Mouse (Mus musculus): ENCODE results near the gene 3110082I17Rik. TPM values are rescaled to one million over a fixed set of nuclear protein-coding genes. Genes with fewer than 3 reads are reported as not detected.
A peak's percentile ranks its signal among the peaks of the same experiment; 100 is the strongest.

Gene 3110082I17Rik
- polyA plus RNA-seq, 1 experiment, result 6.2 TPM

- H3K27ac ChIP-seq (ENCODE audit: insufficient read depth, low read depth, low read length), result no peak overlapping the region
- H3K36me3 ChIP-seq (ENCODE audit: control insufficient read depth, insufficient read depth, low read length), result no peaks in the 10 kb centered on the region
- H3K4me1 ChIP-seq (ENCODE audit: control insufficient read depth, insufficient read depth, insufficient read length, low read length), result 0 out of 2 replicates have a peak, but pooled peaks cover 3% of the 10 kb centered on the region
- no peak overlapping the region for H3K4me3 ChIP-seq (ENCODE audit: low read depth, low read length)
- 14% methylated on average over 5 of the region's 5 CpGs for WGBS
- TF ChIP-seq POLR2A (IDR thresholded peaks at IDR 0.05; ENCODE audit: low read depth, low read length) (no peak), CTCF (IDR thresholded peaks at IDR 0.05; ENCODE audit: extremely low read depth, insufficient read length, insufficient replicate concordance, low read depth, low read length) (no peak)
- no peaks in the 10 kb centered on the region for H3K27me3 ChIP-seq (ENCODE audit: control insufficient read depth, insufficient read depth, low read length)
These were observed 33.4 kb upstream of the 3110082I17Rik start for GRCm38 (mm10) chr5:139493690-139494089.

- H3K4me3 ChIP-seq (ENCODE audit: low read depth, low read length), result no peak overlapping the region
- WGBS, result 76% methylated on average over 8 of the region's 8 CpGs
- H3K4me1 ChIP-seq (ENCODE audit: control insufficient read depth, insufficient read depth, insufficient read length, low read length), result 0 out of 2 replicates have a peak, but pooled peaks cover 3% of the 10 kb centered on the region
- no peak overlapping the region for H3K27ac ChIP-seq (ENCODE audit: insufficient read depth, low read depth, low read length)
- no peaks in the 10 kb centered on the region for H3K36me3 ChIP-seq (ENCODE audit: control insufficient read depth, insufficient read depth, low read length)
- H3K27me3 ChIP-seq (ENCODE audit: control insufficient read depth, insufficient read depth, low read length), result no peaks in the 10 kb centered on the region
- TF ChIP-seq CTCF (IDR thresholded peaks at IDR 0.05; ENCODE audit: extremely low read depth, insufficient read length, insufficient replicate concordance, low read depth, low read length) (no peak), POLR2A (IDR thresholded peaks at IDR 0.05; ENCODE audit: low read depth, low read length) (no peak)
These were observed 31.0 kb upstream of the 3110082I17Rik start for GRCm38 (mm10) chr5:139491348-139491747.

- Histone ChIP-seq H3K27ac (ENCODE audit: insufficient read depth, low read depth, low read length) (no peak overlapping the region), H3K4me3 (ENCODE audit: low read depth, low read length) (no peak overlapping the region), H3K4me1 (ENCODE audit: control insufficient read depth, insufficient read depth, insufficient read length, low read length) (0 out of 2 replicates have a peak, but pooled peaks cover 2% of the 10 kb centered on the region), H3K36me3 (ENCODE audit: control insufficient read depth, insufficient read depth, low read length) (no peaks in the 10 kb centered on the region), H3K27me3 (ENCODE audit: control insufficient read depth, insufficient read depth, low read length) (no peaks in the 10 kb centered on the region)
- 69% methylated on average over 11 of the region's 11 CpGs for WGBS
- TF ChIP-seq CTCF (IDR thresholded peaks at IDR 0.05; ENCODE audit: extremely low read depth, insufficient read length, insufficient replicate concordance, low read depth, low read length), result no peak
- TF ChIP-seq POLR2A (IDR thresholded peaks at IDR 0.05; ENCODE audit: low read depth, low read length), result no peak
These were observed 29.8 kb upstream of the 3110082I17Rik start for GRCm38 (mm10) chr5:139490131-139490530.

- Histone ChIP-seq H3K27me3 (ENCODE audit: control insufficient read depth, insufficient read depth, low read length) (no peaks in the 10 kb centered on the region), H3K4me3 (ENCODE audit: low read depth, low read length) (peak within 1 kb of the TSS; percentile 88), H3K27ac (ENCODE audit: insufficient read depth, low read depth, low read length) (peak within 1 kb of the TSS; percentile 82), H3K4me1 (ENCODE audit: control insufficient read depth, insufficient read depth, insufficient read length, low read length) (peaks cover 4% of the 10 kb centered on the region; the same call in 1 of the 2 replicates), H3K36me3 (ENCODE audit: control insufficient read depth, insufficient read depth, low read length) (peaks cover 18% of the 10 kb centered on the region)
- TF ChIP-seq POLR2A (IDR thresholded peaks at IDR 0.05; ENCODE audit: low read depth, low read length) (peak; percentile 69), CTCF (IDR thresholded peaks at IDR 0.05; ENCODE audit: extremely low read depth, insufficient read length, insufficient replicate concordance, low read depth, low read length) (no peak)
- under 1% methylated on average over 42 of the region's 42 CpGs for WGBS
These were observed 24.0 kb upstream of the 3110082I17Rik start, which contains the start of gene Zfand2a for GRCm38 (mm10) chr5:139484185-139484814. Gene Zfand2a, minus strand, starts transcription at chr5:139484549.

GRCm38 (mm10) chr5:139483171-139483848 is 23.0 kb upstream of the 3110082I17Rik start:
- Histone ChIP-seq H3K4me1 (ENCODE audit: control insufficient read depth, insufficient read depth, insufficient read length, low read length) (peaks cover 4% of the 10 kb centered on the region; the same call in 1 of the 2 replicates), H3K27me3 (ENCODE audit: control insufficient read depth, insufficient read depth, low read length) (no peaks in the 10 kb centered on the region), H3K36me3 (ENCODE audit: control insufficient read depth, insufficient read depth, low read length) (peaks cover 23% of the 10 kb centered on the region), H3K27ac (ENCODE audit: insufficient read depth, low read depth, low read length) (no peak overlapping the region), H3K4me3 (ENCODE audit: low read depth, low read length) (peak overlapping the region; percentile 88)
- whole genome bisulfite sequencing, result 45% methylated on average over 14 of the region's 14 CpGs
- no peak for TF ChIP-seq CTCF (IDR thresholded peaks at IDR 0.05; ENCODE audit: extremely low read depth, insufficient read length, insufficient replicate concordance, low read depth, low read length)
- TF ChIP-seq POLR2A (IDR thresholded peaks at IDR 0.05; ENCODE audit: low read depth, low read length), result no peak

GRCm38 (mm10) chr5:139480406-139480805 is 20.1 kb upstream of the 3110082I17Rik start:
- Histone ChIP-seq H3K27ac (ENCODE audit: insufficient read depth, low read depth, low read length) (no peak overlapping the region), H3K27me3 (ENCODE audit: control insufficient read depth, insufficient read depth, low read length) (no peaks in the 10 kb centered on the region), H3K4me3 (ENCODE audit: low read depth, low read length) (no peak overlapping the region), H3K4me1 (ENCODE audit: control insufficient read depth, insufficient read depth, insufficient read length, low read length) (peaks cover 4% of the 10 kb centered on the region; the same call in 1 of the 2 replicates), H3K36me3 (ENCODE audit: control insufficient read depth, insufficient read depth, low read length) (peaks cover 44% of the 10 kb centered on the region)
- TF ChIP-seq CTCF (IDR thresholded peaks at IDR 0.05; ENCODE audit: extremely low read depth, insufficient read length, insufficient replicate concordance, low read depth, low read length), result no peak
- no peak for TF ChIP-seq POLR2A (IDR thresholded peaks at IDR 0.05; ENCODE audit: low read depth, low read length)
- WGBS, result 81% methylated on average over 10 of the region's 10 CpGs

- no peaks in the 10 kb centered on the region for H3K27me3 ChIP-seq (ENCODE audit: control insufficient read depth, insufficient read depth, low read length)
- peak overlapping the region; percentile 15; the same call in 1 of the 2 replicates for H3K27ac ChIP-seq (ENCODE audit: insufficient read depth, low read depth, low read length)
- TF ChIP-seq POLR2A (IDR thresholded peaks at IDR 0.05; ENCODE audit: low read depth, low read length) (no peak), CTCF (IDR thresholded peaks at IDR 0.05; ENCODE audit: extremely low read depth, insufficient read length, insufficient replicate concordance, low read depth, low read length) (no peak)
- H3K36me3 ChIP-seq (ENCODE audit: control insufficient read depth, insufficient read depth, low read length), result peaks cover 57% of the 10 kb centered on the region
- H3K4me3 ChIP-seq (ENCODE audit: low read depth, low read length), result no peak overlapping the region
- 76% methylated on average over 8 of the region's 8 CpGs for WGBS
- peaks cover 2% of the 10 kb centered on the region; the same call in 1 of the 2 replicates for H3K4me1 ChIP-seq (ENCODE audit: control insufficient read depth, insufficient read depth, insufficient read length, low read length)
These were observed 18.8 kb upstream of the 3110082I17Rik start for GRCm38 (mm10) chr5:139479088-139479487.
